Mouse (Mus musculus) ES-E14 (cell line): Measurements from ENCODE around the gene Hspa2. TPM values are rescaled to one million over a fixed set of nuclear protein-coding genes. Genes with fewer than 3 reads are reported as not detected.

Experiments used
- DNase-seq: peaks from one replicate; pipeline ENCODE4 v3.0.0-alpha.2; 2013; ENCODE audit warnings: low read depth, low spot score
- H3K27ac ChIP-seq: 2 replicates; pipeline ENCODE4 v1.5.1; 2012; ENCODE audit warnings: low read depth, mild to moderate bottlenecking, low read length, moderate library complexity, mixed read lengths; ENCODE audit not compliant: poor library complexity, insufficient read depth, severe bottlenecking
- H3K36me3 ChIP-seq: 2 replicates; pipeline ENCODE4 v1.6.1; 2012; ENCODE audit warnings: mild to moderate bottlenecking, low read length, moderate library complexity, mixed read lengths; ENCODE audit not compliant: control insufficient read depth, poor library complexity, insufficient read depth, severe bottlenecking
- H3K4me1 ChIP-seq, 2 experiments: fragments of 150-350 bp in 1 of 2; sonication (generic) in 1 of 2; 2 replicates each; pipeline ENCODE4 v1.6.1; 2012; ENCODE audit warnings: low read length in 2 of 2, mild to moderate bottlenecking in 1 of 2, mixed read lengths in 1 of 2; ENCODE audit not compliant: control insufficient read depth in 2 of 2, insufficient read depth in 2 of 2, poor library complexity in 1 of 2
- H3K4me3 ChIP-seq, 2 experiments: fragments of 150-350 bp in 1 of 2; sonication (generic) in 1 of 2; 2 replicates each; pipeline ENCODE4 v1.5.1; 2012; ENCODE audit warnings: low read length in 2 of 2, low read depth in 1 of 2, mild to moderate bottlenecking in 1 of 2, mixed read lengths in 1 of 2; ENCODE audit not compliant: insufficient read depth in 1 of 2, poor library complexity in 1 of 2, severe bottlenecking in 1 of 2
- H3K9ac ChIP-seq: 2 replicates; pipeline ENCODE4 v1.6.1; 2012; ENCODE audit warnings: low read depth, mild to moderate bottlenecking, low read length, mixed read lengths; ENCODE audit not compliant: poor library complexity, insufficient read depth, severe bottlenecking
- H3K9me3 ChIP-seq: fragments of 150-350 bp; sonication (generic); 2 replicates; pipeline ENCODE4 v1.6.1; 2012; ENCODE audit warnings: low read depth, mild to moderate bottlenecking, low read length; ENCODE audit not compliant: control insufficient read depth, insufficient read depth
- CHD2 ChIP-seq: IDR thresholded peaks from 2 replicates; pipeline ENCODE4 v1.6.1; 2014; ENCODE audit warnings: mild to moderate bottlenecking, low read depth, low read length, inconsistent platforms
- HCFC1 ChIP-seq: IDR thresholded peaks from 2 replicates; pipeline ENCODE4 v1.6.1; 2012; ENCODE audit warnings: low read length, inconsistent platforms, borderline replicate concordance; ENCODE audit not compliant: insufficient read depth
- MAFK ChIP-seq: IDR thresholded peaks from 2 replicates; pipeline ENCODE4 v1.6.1; 2014; ENCODE audit warnings: mild to moderate bottlenecking, low read depth, low read length, inconsistent platforms; ENCODE audit not compliant: insufficient read depth
- ZC3H11A ChIP-seq: IDR thresholded peaks from 2 replicates; pipeline ENCODE4 v1.6.1; 2012; ENCODE audit warnings: low read depth, mild to moderate bottlenecking, inconsistent platforms, low read length, borderline replicate concordance
- ZNF384 ChIP-seq: IDR thresholded peaks from 2 replicates; pipeline ENCODE4 v1.6.1; 2012; ENCODE audit warnings: low read depth, low read length, inconsistent platforms
- in situ Hi-C, 2 experiments: fragments of 600-800 bp; cut with MboI; formaldehyde crosslinking; loops; one replicate each; pipeline ENCODE4 v1.15.1; 2025; ENCODE audit warnings: low sequenced_read_pairs in 2 of 2, inconsistent platforms in 1 of 2; ENCODE audit not compliant: unreplicated experiment in 2 of 2
- total RNA-seq: library from RNA; depleted of rRNA; stranded (reverse); fragments of 300-350 nt; gene quantifications from 2 replicates; pipeline ENCODE4 v1.2.3, GENCODE M21; 2012

Hspa2 gene
- total RNA-seq, 1 experiment: 9.2 TPM

GRCm38 (mm10) chr12:76418346-76418745 is 14.4 kb downstream of the Hspa2 start:
- DNase-seq: no peak

DNA sequence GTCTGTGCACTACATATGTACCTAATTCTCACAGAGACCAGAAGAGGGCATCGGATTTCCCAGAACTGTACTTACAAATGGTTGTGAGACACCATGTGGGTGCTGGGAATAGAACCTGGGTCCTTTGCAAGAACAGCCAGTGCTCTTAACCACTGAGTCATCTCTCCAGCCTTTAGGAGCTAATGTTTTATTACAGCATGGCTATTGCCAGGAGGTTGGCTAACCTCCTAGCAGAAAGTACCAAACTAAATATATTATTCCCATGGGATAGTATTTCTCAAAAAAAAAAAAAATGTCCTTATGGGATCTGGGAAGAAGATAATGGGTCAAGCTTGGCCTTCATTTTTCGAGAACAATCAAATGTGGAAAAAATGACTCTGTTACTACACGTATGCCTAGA is 21.3 kb downstream of the Hspa2 start:
- Histone ChIP-seq H3K4me3 (no peak overlapping the region), H3K9ac (no peak overlapping the region), H3K9me3 (no peaks in the 10 kb centered on the region), H3K4me1 (no peaks in the 10 kb centered on the region), H3K36me3 (no peaks in the 10 kb centered on the region), H3K27ac (no peak overlapping the region)
- in situ Hi-C loops: no loop called here
- DNase-seq: no peak
- TF ChIP-seq CHD2 (no peak), HCFC1 (no peak), ZNF384 (no peak), ZC3H11A (no peak), MAFK (no peak)

More at GRCm38 (mm10) chr12:76418346-76418745, 14.4 kb downstream of the Hspa2 start:
- TF ChIP-seq CHD2 (no peak), ZNF384 (no peak)
- no peak overlapping the region for H3K27ac ChIP-seq
- no peaks in the 10 kb centered on the region for H3K36me3 ChIP-seq
- H3K9ac ChIP-seq: no peak overlapping the region
- no peaks in the 10 kb centered on the region for H3K4me1 ChIP-seq
- in situ Hi-C loops: no loop called here
- no peak overlapping the region for H3K4me3 ChIP-seq
- no peaks in the 10 kb centered on the region for H3K9me3 ChIP-seq

- Histone ChIP-seq H3K27ac (no peak overlapping the region), H3K36me3 (no peaks in the 10 kb centered on the region), H3K9me3 (no peaks in the 10 kb centered on the region), H3K9ac (no peak overlapping the region), H3K4me1 (no peaks in the 10 kb centered on the region), H3K4me3 (no peak overlapping the region)
- in situ Hi-C loops: no loop called here
- TF ChIP-seq ZC3H11A (no peak), HCFC1 (no peak), CHD2 (no peak), ZNF384 (no peak), MAFK (no peak)
- no peak for DNase-seq
Observed at GRCm38 (mm10) chr12:76427546-76427945, 23.6 kb downstream of the Hspa2 start.

DNA sequence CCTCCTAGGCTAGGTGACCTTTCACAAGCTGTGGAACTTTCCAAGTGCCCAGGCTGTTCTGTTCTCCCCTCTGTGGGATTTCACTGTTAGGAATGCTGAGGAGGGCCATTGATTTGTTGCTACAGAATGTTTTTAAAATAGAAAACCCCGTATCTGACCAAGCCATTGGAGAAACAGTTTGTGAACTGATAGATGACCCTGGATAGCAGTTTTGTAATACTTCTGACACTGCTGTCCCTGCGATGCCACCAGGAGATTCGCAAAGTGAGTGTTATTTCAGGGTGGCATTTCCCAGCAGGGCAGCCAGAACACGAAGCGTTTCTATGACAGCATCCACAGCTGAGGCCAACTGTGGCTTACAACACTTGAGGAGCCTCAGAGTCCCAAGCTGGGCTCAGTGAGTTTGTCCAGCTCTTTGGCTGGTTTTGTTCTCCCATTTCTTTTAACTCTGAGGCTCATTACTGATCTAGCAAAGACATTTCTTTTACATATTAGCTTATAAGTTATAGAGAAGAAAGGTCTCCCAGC is 27.0 kb downstream of the Hspa2 start:
- peaks cover 0 to 8% of the 10 kb centered on the region in 2 experiments; a peak in 1 of 4 replicates for H3K4me1 ChIP-seq
- no peak overlapping the region for H3K9ac ChIP-seq
- H3K27ac ChIP-seq: no peak overlapping the region
- H3K9me3 ChIP-seq: no peaks in the 10 kb centered on the region
- H3K36me3 ChIP-seq: no peaks in the 10 kb centered on the region
- no peak for TF ChIP-seq ZC3H11A
- TF ChIP-seq CHD2: no peak
- TF ChIP-seq MAFK: no peak
- TF ChIP-seq HCFC1: no peak
- TF ChIP-seq ZNF384: no peak
- in situ Hi-C loops: no loop called here
- no peak overlapping the region for H3K4me3 ChIP-seq
- no peak for DNase-seq

- in situ Hi-C loops: no loop called here
- Histone ChIP-seq H3K4me1 (peaks cover 0 to 10% of the 10 kb centered on the region in 2 experiments; a peak in 1 of 4 replicates), H3K9me3 (no peaks in the 10 kb centered on the region), H3K27ac (no peak overlapping the region), H3K4me3 (no peak overlapping the region), H3K36me3 (no peaks in the 10 kb centered on the region), H3K9ac (no peak overlapping the region)
- TF ChIP-seq ZNF384 (no peak), MAFK (no peak), ZC3H11A (no peak), CHD2 (no peak), HCFC1 (no peak)
- DNase-seq: no peak
Observed at GRCm38 (mm10) chr12:76431431-76431830, 27.5 kb downstream of the Hspa2 start.
